Mouse (Mus musculus): Measurements from ENCODE around the gene Vps35l. TPM values are rescaled to one million over a fixed set of nuclear protein-coding genes. Genes with fewer than 3 reads are reported as not detected.

Vps35l gene
- polyA plus RNA-seq, 1 experiment from 2014 or later: 98.2 TPM

- Histone ChIP-seq H3K27me3 (no peaks in the 10 kb centered on the region), H3K4me3 (no peak overlapping the region), H3K36me3 (peaks cover 90% of the 10 kb centered on the region), H3K4me1 (no peaks in the 10 kb centered on the region), H3K4me2 (replicated peaks) (no peak overlapping the region), H3K9ac (no peak overlapping the region), H3K9me3 (replicated peaks) (no peaks in the 10 kb centered on the region), H3K27ac (no peak overlapping the region)
- ATAC-seq (ENCODE audit: low FRiP score): no peak
- WGBS: 92% methylated on average over 5 of the region's 5 CpGs
These were observed 105.1 kb downstream of the Vps35l start for GRCm38 (mm10) chr7:118845141-118845540.

- H3K4me1 ChIP-seq: no peaks in the 10 kb centered on the region
- no peaks in the 10 kb centered on the region for H3K27me3 ChIP-seq
- no peak for ATAC-seq (ENCODE audit: low FRiP score)
- no peak overlapping the region for H3K4me3 ChIP-seq
- H3K36me3 ChIP-seq: peaks cover 92% of the 10 kb centered on the region
- H3K9ac ChIP-seq: no peak overlapping the region
- whole genome bisulfite sequencing: 97% methylated on average over 4 of the region's 4 CpGs
- H3K4me2 ChIP-seq (replicated peaks): no peak overlapping the region
- H3K27ac ChIP-seq: no peak overlapping the region
- no peaks in the 10 kb centered on the region for H3K9me3 ChIP-seq (replicated peaks)
These were observed 106.3 kb downstream of the Vps35l start for GRCm38 (mm10) chr7:118846329-118846728.

- 85% methylated on average over 10 of the region's 10 CpGs for WGBS
- no peak overlapping the region for H3K4me2 ChIP-seq (replicated peaks)
These were observed 108.8 kb downstream of the Vps35l start for GRCm38 (mm10) chr7:118848796-118849195.

GRCm38 (mm10) chr7:118849543-118850250 is 109.7 kb downstream of the Vps35l start:
- WGBS: 88% methylated on average over 5 of the region's 5 CpGs
- H3K4me2 ChIP-seq (replicated peaks): no peak overlapping the region
- no peak overlapping the region for H3K27ac ChIP-seq
- H3K27me3 ChIP-seq: no peaks in the 10 kb centered on the region
- H3K4me1 ChIP-seq: peaks cover 12% of the 10 kb centered on the region
- ATAC-seq (ENCODE audit: low FRiP score): no peak
- no peak overlapping the region for H3K4me3 ChIP-seq
- H3K9me3 ChIP-seq (replicated peaks): no peaks in the 10 kb centered on the region
- H3K36me3 ChIP-seq: peaks cover 85% of the 10 kb centered on the region
- no peak overlapping the region for H3K9ac ChIP-seq

More at GRCm38 (mm10) chr7:118848796-118849195, 108.8 kb downstream of the Vps35l start:
- Histone ChIP-seq H3K27ac (no peak overlapping the region), H3K4me1 (0 out of 2 replicates have a peak, but pooled peaks cover 4% of the 10 kb centered on the region), H3K9ac (no peak overlapping the region), H3K36me3 (peaks cover 94% of the 10 kb centered on the region), H3K9me3 (replicated peaks) (no peaks in the 10 kb centered on the region), H3K4me3 (no peak overlapping the region), H3K27me3 (no peaks in the 10 kb centered on the region)
- ATAC-seq (ENCODE audit: low FRiP score): no peak

- Histone ChIP-seq H3K4me2 (replicated peaks) (no peak overlapping the region), H3K36me3 (peaks cover 74% of the 10 kb centered on the region), H3K4me3 (no peak overlapping the region), H3K4me1 (peaks cover 16% of the 10 kb centered on the region), H3K27me3 (no peaks in the 10 kb centered on the region), H3K9me3 (replicated peaks) (no peaks in the 10 kb centered on the region), H3K9ac (no peak overlapping the region), H3K27ac (no peak overlapping the region)
- ATAC-seq (ENCODE audit: low FRiP score): no peak
- 84% methylated on average over 9 of the region's 9 CpGs for WGBS
These were observed 110.8 kb downstream of the Vps35l start for GRCm38 (mm10) chr7:118850676-118851290.

- WGBS: 95% methylated on average over 7 of the region's 7 CpGs
- no peak for ATAC-seq (ENCODE audit: low FRiP score)
- Histone ChIP-seq H3K4me3 (no peak overlapping the region), H3K27me3 (no peaks in the 10 kb centered on the region), H3K9me3 (replicated peaks) (no peaks in the 10 kb centered on the region), H3K9ac (no peak overlapping the region), H3K27ac (no peak overlapping the region), H3K4me2 (replicated peaks) (no peak overlapping the region), H3K36me3 (peaks cover 66% of the 10 kb centered on the region), H3K4me1 (peaks cover 21% of the 10 kb centered on the region)
These were observed 111.5 kb downstream of the Vps35l start for GRCm38 (mm10) chr7:118851571-118851970.

GRCm38 (mm10) chr7:118852611-118853010 is 112.6 kb downstream of the Vps35l start:
- no peak for ATAC-seq (ENCODE audit: low FRiP score)
- peaks cover 57% of the 10 kb centered on the region for H3K36me3 ChIP-seq

GRCm38 (mm10) chr7:118854606-118855005 is 114.6 kb downstream of the Vps35l start:
- Histone ChIP-seq H3K9ac (peak overlapping the region; percentile 76), H3K4me3 (peak overlapping the region; percentile 90), H3K4me2 (replicated peaks) (peak overlapping the region; percentile 90), H3K36me3 (peaks cover 42% of the 10 kb centered on the region), H3K4me1 (peaks cover 21% of the 10 kb centered on the region), H3K27ac (no peak overlapping the region), H3K9me3 (replicated peaks) (no peaks in the 10 kb centered on the region), H3K27me3 (no peaks in the 10 kb centered on the region)
- WGBS: 24% methylated on average over 3 of the region's 3 CpGs
- no peak for ATAC-seq (ENCODE audit: low FRiP score)

More at GRCm38 (mm10) chr7:118852611-118853010, 112.6 kb downstream of the Vps35l start:
- Histone ChIP-seq H3K4me2 (replicated peaks) (no peak overlapping the region), H3K27ac (no peak overlapping the region), H3K4me1 (peaks cover 21% of the 10 kb centered on the region), H3K9ac (no peak overlapping the region), H3K4me3 (no peak overlapping the region), H3K9me3 (replicated peaks) (no peaks in the 10 kb centered on the region), H3K27me3 (no peaks in the 10 kb centered on the region)
- 90% methylated on average over 4 of the region's 4 CpGs for WGBS

GRCm38 (mm10) chr7:118855171-118855876 is 115.3 kb downstream of the Vps35l start, which contains the start of gene Iqck:
Gene Iqck (plus strand): TSS chr7:118855752.
- Histone ChIP-seq H3K27ac (peak within 1 kb of the TSS; percentile 74), H3K4me2 (replicated peaks) (peak within 1 kb of the TSS; percentile 90), H3K9ac (peak within 1 kb of the TSS; percentile 76), H3K4me1 (peaks cover 21% of the 10 kb centered on the region), H3K4me3 (peak within 1 kb of the TSS; percentile 90), H3K36me3 (peaks cover 36% of the 10 kb centered on the region), H3K27me3 (no peaks in the 10 kb centered on the region), H3K9me3 (replicated peaks) (no peaks in the 10 kb centered on the region)
- peak; percentile 97 for ATAC-seq (ENCODE audit: low FRiP score)
- under 1% methylated on average over 51 of the region's 57 CpGs for WGBS

GRCm38 (mm10) chr7:118855877-118856304 is 115.9 kb downstream of the Vps35l start, which contains the start of gene Knop1:
Gene Knop1 (minus strand): TSS chr7:118856254.
- no peaks in the 10 kb centered on the region for H3K27me3 ChIP-seq
- H3K4me3 ChIP-seq: peak within 1 kb of the TSS; percentile 90
- peaks cover 21% of the 10 kb centered on the region for H3K4me1 ChIP-seq
- H3K36me3 ChIP-seq: peaks cover 30% of the 10 kb centered on the region
- H3K9ac ChIP-seq: peak within 1 kb of the TSS; percentile 76
- H3K9me3 ChIP-seq (replicated peaks): no peaks in the 10 kb centered on the region
- ATAC-seq (ENCODE audit: low FRiP score): peak; percentile 88
- H3K27ac ChIP-seq: peak within 1 kb of the TSS; percentile 74
- peak within 1 kb of the TSS; percentile 90 for H3K4me2 ChIP-seq (replicated peaks)
- WGBS: under 1% methylated on average over 45 of the region's 46 CpGs

GRCm38 (mm10) chr7:118858640-118859039 is 118.6 kb downstream of the Vps35l start:
- Histone ChIP-seq H3K9ac (no peak overlapping the region), H3K4me2 (replicated peaks) (no peak overlapping the region), H3K4me3 (no peak overlapping the region), H3K9me3 (replicated peaks) (no peaks in the 10 kb centered on the region), H3K27me3 (no peaks in the 10 kb centered on the region), H3K36me3 (0 out of 2 replicates have a peak, but pooled peaks cover 4% of the 10 kb centered on the region), H3K4me1 (peaks cover 18% of the 10 kb centered on the region), H3K27ac (no peak overlapping the region)
- ATAC-seq (ENCODE audit: low FRiP score): no peak
- WGBS: 92% methylated on average over 1 of the region's 1 CpGs

GRCm38 (mm10) chr7:118865362-118865761 is 125.3 kb downstream of the Vps35l start:
- H3K4me1 ChIP-seq: no peaks in the 10 kb centered on the region
- H3K9me3 ChIP-seq (replicated peaks): no peaks in the 10 kb centered on the region
- no peak overlapping the region for H3K27ac ChIP-seq
- H3K9ac ChIP-seq: no peak overlapping the region
- H3K4me2 ChIP-seq (replicated peaks): no peak overlapping the region
- no peaks in the 10 kb centered on the region for H3K36me3 ChIP-seq
- ATAC-seq (ENCODE audit: low FRiP score): no peak
- 88% methylated on average over 2 of the region's 2 CpGs for WGBS
- no peaks in the 10 kb centered on the region for H3K27me3 ChIP-seq
- no peak overlapping the region for H3K4me3 ChIP-seq
